Mouse (Mus musculus): ENCODE measurements around the gene Olfr159.

Olfr159 gene

GRCm38 (mm10) chr4:43729126-43729525 is 41.7 kb downstream of the Olfr159 start:
- DNase-seq = no peak

GRCm38 (mm10) chr4:43728576-43728954 is 42.2 kb downstream of the Olfr159 start:
- no peak for DNase-seq

- no peak for DNase-seq
Measured at GRCm38 (mm10) chr4:43727718-43728575, 42.9 kb downstream of the Olfr159 start.

- no peak for DNase-seq
Measured at GRCm38 (mm10) chr4:43726995-43727394, 43.8 kb downstream of the Olfr159 start, which contains the start of gene Hrct1. TSS of gene Hrct1 (plus strand) at chr4:43727188.

- DNase-seq = no peak
Measured at GRCm38 (mm10) chr4:43726228-43726993, 44.4 kb downstream of the Olfr159 start.

GRCm38 (mm10) chr4:43724764-43725163 is 46.0 kb downstream of the Olfr159 start:
- DNase-seq = peak; percentile 69 to 82

GRCm38 (mm10) chr4:43722191-43722590 is 48.6 kb downstream of the Olfr159 start:
- no peak for DNase-seq

GRCm38 (mm10) chr4:43720491-43721228 is 50.1 kb downstream of the Olfr159 start:
- peak; percentile 44 to 50 for DNase-seq
